Mouse (Mus musculus): ENCODE data around the gene Prpf8. TPM values are rescaled to one million over a fixed set of nuclear protein-coding genes. Genes with fewer than 3 reads are reported as not detected.
"Not testable (repeated sequence)": the region's sequence is repeated elsewhere in the genome, so short reads cannot be mapped to it uniquely, and the experiment has no call there.

The Prpf8 gene
- total RNA-seq, 2 experiments from 2014 or later = 113 to 123 TPM

- DNase-seq (ENCODE audit: low spot score in 2 of 2) = no peak
These were observed 66.4 kb downstream of the Prpf8 start for GRCm38 (mm10) chr11:75552906-75553482.

GRCm38 (mm10) chr11:75556006-75556405 lies 69.4 kb downstream of the Prpf8 start:
- DNase-seq (ENCODE audit: low spot score in 2 of 2) = not testable (repeated sequence)

DNA sequence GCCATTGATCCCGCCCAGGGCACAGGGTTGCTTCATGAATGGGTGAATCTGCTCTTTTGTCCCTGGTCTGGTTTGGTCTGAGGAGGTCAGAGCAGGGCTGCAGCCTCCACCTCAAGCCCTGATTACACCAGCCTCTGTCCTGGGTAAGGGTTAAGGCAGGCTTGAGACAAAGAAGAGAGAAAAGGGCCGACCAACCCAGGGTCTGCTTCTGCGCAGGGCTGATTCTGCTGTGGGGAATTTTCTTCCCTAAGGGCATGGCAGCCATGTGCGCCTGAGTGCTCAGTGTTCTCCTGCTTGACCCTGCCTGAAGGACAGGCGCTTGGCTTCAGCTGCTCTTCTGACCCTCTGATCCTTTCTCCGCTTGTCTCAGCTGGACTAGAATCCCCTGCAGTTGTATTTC lies 70.5 kb downstream of the Prpf8 start:
- DNase-seq (ENCODE audit: low spot score in 2 of 2) = no peak

DNA sequence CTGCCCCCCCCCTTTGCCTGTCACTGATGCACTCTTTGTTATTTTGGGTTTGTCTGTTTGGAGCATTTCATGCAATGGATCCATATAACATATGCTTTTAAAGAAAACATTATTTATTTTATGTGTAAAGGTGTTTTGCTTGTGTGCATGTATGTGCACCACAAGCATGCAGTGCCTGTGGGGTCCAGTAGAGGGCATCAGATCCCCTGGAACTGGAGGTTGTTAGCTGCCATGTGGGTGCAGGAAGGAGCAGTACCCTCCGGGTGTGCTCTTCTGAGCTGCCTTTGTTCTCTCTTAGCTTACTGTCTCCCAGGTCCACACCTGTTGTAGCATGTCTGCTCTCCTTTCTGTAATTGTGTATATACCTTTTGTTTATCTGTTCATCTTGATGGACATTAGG lies 71.5 kb downstream of the Prpf8 start:
- no peak for DNase-seq (ENCODE audit: low spot score in 2 of 2)

Small RNA genes lying within 50 kb of the gene (microRNA-seq; reads per million reads assigned to microRNA genes)
- 4,922 to 14,271 reads per million in 2 experiments for gene Mir22
- 0 reads per million in 2 experiments for gene Mir3971

Other genes with a start within 250 kb of the Prpf8 start
- 10 to 100 TPM; 55.2 to 61.9 TPM for gene Rpa1, start 138.5 kb upstream of the Prpf8 start, total RNA-seq (2021)
- 10 to 100 TPM; 13.2 to 13.7 TPM for gene Smyd4, start 138.4 kb upstream of the Prpf8 start, total RNA-seq (2021)
- gene Serpinf1, start 64.1 kb upstream of the Prpf8 start, total RNA-seq (2021) = 10 to 100 TPM; 30.8 to 38.9 TPM
- under 1 TPM; 0.49 to 0.64 TPM for gene Serpinf2, start 47.2 kb upstream of the Prpf8 start, total RNA-seq (2021)
- gene Wdr81, start 32.1 kb upstream of the Prpf8 start, total RNA-seq (2021) = 10 to 100 TPM; 18.7 to 18.9 TPM
- gene Tlcd2, start 25.1 kb upstream of the Prpf8 start, total RNA-seq (2021) = under 1 TPM; 0.31 to 0.73 TPM
- gene Rilp, start 23.3 kb downstream of the Prpf8 start, total RNA-seq (2021) = 1 to 10 TPM; 3.6 to 4.0 TPM
- gene Scarf1, start 26.7 kb downstream of the Prpf8 start, total RNA-seq (2021) = 1 to 10 TPM; 3.5 to 3.6 TPM
- gene Slc43a2, start 44.9 kb downstream of the Prpf8 start, total RNA-seq (2021) = 10 to 100 TPM; 38.3 to 47.5 TPM
- 100 to 1,000 TPM; 310 to 313 TPM for gene Pitpna, start 101.3 kb downstream of the Prpf8 start, total RNA-seq (2021)
- gene Inpp5k, start 144.2 kb downstream of the Prpf8 start, total RNA-seq (2021) = 10 to 100 TPM; 47.4 to 49.7 TPM
- gene Myo1c, start 163.7 kb downstream of the Prpf8 start, total RNA-seq (2021) = 10 to 100 TPM; 27.6 to 27.9 TPM
- gene Crk, start 192.4 kb downstream of the Prpf8 start, total RNA-seq (2021) = 100 to 1,000 TPM; 127 to 129 TPM
- 1,000 to 10,000 TPM; 1,501 to 1,604 TPM for gene Ywhae, start 246.1 kb downstream of the Prpf8 start, total RNA-seq (2021)

Data from layer of hippocampus, postnatal 10 days (tissue).